Mouse (Mus musculus) neutrophil, adult 65 days (primary cell): ENCODE data around the gene Duxbl2. TPM values are rescaled to one million over a fixed set of nuclear protein-coding genes. Genes with fewer than 3 reads are reported as not detected.

ENCODE experiments used
- total RNA-seq: library from RNA; stranded (reverse); gene quantifications from 2 replicates; pipeline ENCODE4 v1.2.4, GENCODE M21; 2023

The Duxbl2 gene
- not detected in 2 replicates for total RNA-seq

GRCm38 (mm10) chr14:26118150-26118549 lies at the start of gene Duxbl2:
TSS of gene Duxbl2 (plus strand) at chr14:26118349.

GRCm38 (mm10) chr14:26081216-26081615 lies 36.9 kb upstream of the Duxbl2 start, which contains the start of gene Cphx2:
TSS of gene Cphx2 (plus strand) at chr14:26081516.

GRCm38 (mm10) chr14:26081997-26082396 lies 36.2 kb upstream of the Duxbl2 start, which contains the start of gene Cphx3:
TSS of gene Cphx3 (plus strand) at chr14:26082297.

Other genes with a start within 250 kb of the Duxbl2 start
- gene Plac9a, start 215.2 kb upstream of the Duxbl2 start, total RNA-seq = not detected in 2 replicates
- gene Tmem254a, start 190.7 kb upstream of the Duxbl2 start, total RNA-seq = 1.2 and 4.0 TPM in 2 replicates
- not detected in 2 replicates for gene Cphx1, start 180.0 kb upstream of the Duxbl2 start, total RNA-seq
- not detected in 2 replicates for gene Duxbl1, start 139.8 kb upstream of the Duxbl2 start, total RNA-seq
- not detected in 2 replicates for gene Gm9780, start 75.6 kb upstream of the Duxbl2 start, total RNA-seq
- 4.0 TPM in 1 of 2 replicates, not detected in the other for gene Tmem254c, start 51.0 kb upstream of the Duxbl2 start, total RNA-seq
- not detected in 2 replicates for gene Cphx2, start 36.8 kb upstream of the Duxbl2 start, total RNA-seq
- not detected in 2 replicates for gene Cphx3, start 36.1 kb upstream of the Duxbl2 start, total RNA-seq
- not detected in 2 replicates for gene Plac9b, start 64.1 kb downstream of the Duxbl2 start, total RNA-seq
- 5.5 and 7.2 TPM in 2 replicates for gene Tmem254b, start 88.7 kb downstream of the Duxbl2 start, total RNA-seq
- gene Duxbl3, start 139.6 kb downstream of the Duxbl2 start, total RNA-seq = not detected in 2 replicates